Mouse (Mus musculus): Measurements from ENCODE around the gene Hoxa3. TPM values are rescaled to one million over a fixed set of nuclear protein-coding genes. Genes with fewer than 3 reads are reported as not detected.

Hoxa3 gene
- polyA plus RNA-seq, 1 experiment: 3.5 TPM

GRCm38 (mm10) chr6:52232568-52232965, 19.4 kb upstream of the Hoxa3 start:
- no peak for TF ChIP-seq CTCF (IDR thresholded peaks at IDR 0.05; ENCODE audit: borderline replicate concordance, control insufficient read depth, extremely low read depth, insufficient read depth, low read length, poor library complexity)
- no peak for TF ChIP-seq POLR2A (IDR thresholded peaks at IDR 0.05; ENCODE audit: control insufficient read depth, extremely low read depth, insufficient read depth, low read length, poor library complexity)
- WGBS: 4% methylated on average over 18 of the region's 18 CpGs
- Histone ChIP-seq H3K4me3 (ENCODE audit: control insufficient read depth, insufficient read depth, low read length) (no peak overlapping the region), H3K27me3 (ENCODE audit: control insufficient read depth, insufficient read depth, low read length) (peaks cover 48% of the 10 kb centered on the region), H3K36me3 (ENCODE audit: control insufficient read depth, insufficient read depth, low read length) (no peaks in the 10 kb centered on the region), H3K27ac (ENCODE audit: control insufficient read depth, insufficient read depth, low read length) (no peak overlapping the region), H3K4me1 (replicated peaks; ENCODE audit: control insufficient read depth, insufficient read depth, low read length) (peaks cover 5% of the 10 kb centered on the region; the same call in 1 of the 2 replicates)
- no peak for DNase-seq

DNA sequence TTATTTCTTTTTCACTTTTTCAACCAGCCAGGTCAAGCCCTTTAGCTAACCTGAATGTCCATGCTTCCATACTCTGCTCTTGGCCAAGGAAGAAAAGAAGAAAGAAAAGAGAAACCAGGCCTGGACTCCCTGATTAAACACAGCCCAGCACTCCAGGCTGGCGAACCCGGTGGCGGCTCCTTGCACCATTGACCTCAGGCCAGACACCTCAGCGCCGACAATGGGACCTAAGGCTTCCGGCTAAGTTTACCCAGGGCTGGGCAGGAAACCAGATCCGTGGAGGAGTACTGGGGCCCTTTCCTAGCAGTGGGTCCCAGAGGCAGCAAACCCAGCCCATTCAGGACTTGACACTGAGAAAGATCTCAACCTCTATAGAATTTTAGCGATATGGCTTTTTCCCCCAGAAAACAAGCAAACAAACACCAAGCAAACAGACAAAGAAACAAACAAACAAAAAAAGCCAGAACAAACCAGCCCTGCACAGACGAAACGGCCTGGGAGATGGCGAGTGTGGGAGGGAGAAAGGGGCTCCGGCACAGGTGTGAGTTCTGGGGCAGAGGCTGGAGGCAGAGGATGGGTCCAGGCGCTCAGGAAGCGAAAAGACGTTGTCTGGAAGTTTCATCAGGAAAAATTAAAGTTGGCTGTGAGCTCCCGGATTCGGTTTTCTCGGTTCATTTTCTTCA, 18.9 kb upstream of the Hoxa3 start:
- H3K4me1 ChIP-seq (replicated peaks; ENCODE audit: control insufficient read depth, insufficient read depth, low read length): peaks cover 5% of the 10 kb centered on the region; the same call in 1 of the 2 replicates
- no peak overlapping the region for H3K27ac ChIP-seq (ENCODE audit: control insufficient read depth, insufficient read depth, low read length)
- H3K4me3 ChIP-seq (ENCODE audit: control insufficient read depth, insufficient read depth, low read length): no peak overlapping the region
- H3K27me3 ChIP-seq (ENCODE audit: control insufficient read depth, insufficient read depth, low read length): peaks cover 46% of the 10 kb centered on the region
- no peak for DNase-seq
- WGBS: 11% methylated on average over 18 of the region's 18 CpGs
- TF ChIP-seq CTCF (IDR thresholded peaks at IDR 0.05; ENCODE audit: borderline replicate concordance, control insufficient read depth, extremely low read depth, insufficient read depth, low read length, poor library complexity) (no peak), POLR2A (IDR thresholded peaks at IDR 0.05; ENCODE audit: control insufficient read depth, extremely low read depth, insufficient read depth, low read length, poor library complexity) (no peak)
- H3K36me3 ChIP-seq (ENCODE audit: control insufficient read depth, insufficient read depth, low read length): no peaks in the 10 kb centered on the region

GRCm38 (mm10) chr6:52230516-52231165, 17.5 kb upstream of the Hoxa3 start, which contains the start of gene Hoxa9:
Gene Hoxa9, minus strand, starts transcription at chr6:52231089.
- TF ChIP-seq POLR2A (IDR thresholded peaks at IDR 0.05; ENCODE audit: control insufficient read depth, extremely low read depth, insufficient read depth, low read length, poor library complexity) (no peak), CTCF (IDR thresholded peaks at IDR 0.05; ENCODE audit: borderline replicate concordance, control insufficient read depth, extremely low read depth, insufficient read depth, low read length, poor library complexity) (no peak)
- peaks cover 52% of the 10 kb centered on the region for H3K27me3 ChIP-seq (ENCODE audit: control insufficient read depth, insufficient read depth, low read length)
- 6% methylated on average over 26 of the region's 36 CpGs for WGBS
- DNase-seq: no peak
- peaks cover 5% of the 10 kb centered on the region; the same call in 1 of the 2 replicates for H3K4me1 ChIP-seq (replicated peaks; ENCODE audit: control insufficient read depth, insufficient read depth, low read length)
- no peak within 1 kb of the TSS for H3K4me3 ChIP-seq (ENCODE audit: control insufficient read depth, insufficient read depth, low read length)
- H3K36me3 ChIP-seq (ENCODE audit: control insufficient read depth, insufficient read depth, low read length): no peaks in the 10 kb centered on the region
- no peak within 1 kb of the TSS for H3K27ac ChIP-seq (ENCODE audit: control insufficient read depth, insufficient read depth, low read length)

DNA sequence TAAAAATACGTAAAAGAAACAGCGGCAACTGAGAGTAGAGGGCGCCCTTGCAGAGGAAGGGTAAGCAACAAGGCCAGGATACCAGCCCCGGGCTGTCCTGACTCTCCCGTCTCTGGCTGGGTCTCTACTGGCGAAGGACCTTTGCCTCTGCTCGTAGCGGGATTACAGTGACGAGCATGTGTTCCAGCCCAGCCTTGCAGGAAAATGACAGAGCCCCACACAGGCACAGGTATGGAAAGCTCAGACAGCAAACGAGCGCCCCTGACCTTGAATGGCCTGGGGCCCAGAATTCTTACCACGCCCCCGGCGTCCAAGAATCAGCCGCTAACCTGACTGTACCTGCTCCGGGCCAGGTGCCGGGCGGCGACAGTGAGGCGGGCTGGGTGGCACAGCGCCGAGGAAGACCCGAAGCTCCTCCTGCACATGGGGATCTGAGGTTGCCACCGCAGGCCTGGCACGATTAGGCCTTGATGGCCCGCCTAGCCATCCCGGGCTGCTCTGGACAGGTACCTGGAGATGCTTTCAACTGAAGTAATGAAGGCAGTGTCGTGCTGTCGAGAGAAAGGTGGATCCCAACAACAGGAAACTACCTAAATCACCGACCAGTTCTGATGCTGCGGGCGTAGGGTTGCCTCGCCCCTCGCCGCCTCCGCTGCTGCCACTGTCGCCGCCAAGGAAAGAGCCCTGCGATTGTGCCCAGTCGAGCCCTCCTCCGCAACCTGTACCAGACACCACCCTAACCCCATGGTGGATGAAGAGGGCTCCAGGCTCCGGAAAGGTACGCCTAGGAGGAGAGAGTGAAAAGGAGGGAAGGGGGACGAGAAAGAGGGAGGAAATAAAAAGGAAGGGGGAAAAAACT, 16.7 kb upstream of the Hoxa3 start:
- Histone ChIP-seq H3K27me3 (ENCODE audit: control insufficient read depth, insufficient read depth, low read length) (peaks cover 51% of the 10 kb centered on the region), H3K36me3 (ENCODE audit: control insufficient read depth, insufficient read depth, low read length) (no peaks in the 10 kb centered on the region), H3K4me3 (ENCODE audit: control insufficient read depth, insufficient read depth, low read length) (no peak overlapping the region), H3K27ac (ENCODE audit: control insufficient read depth, insufficient read depth, low read length) (no peak overlapping the region), H3K4me1 (replicated peaks; ENCODE audit: control insufficient read depth, insufficient read depth, low read length) (peaks cover 5% of the 10 kb centered on the region; the same call in 1 of the 2 replicates)
- WGBS: 3% methylated on average over 44 of the region's 44 CpGs
- TF ChIP-seq POLR2A (IDR thresholded peaks at IDR 0.05; ENCODE audit: control insufficient read depth, extremely low read depth, insufficient read depth, low read length, poor library complexity) (no peak), CTCF (IDR thresholded peaks at IDR 0.05; ENCODE audit: borderline replicate concordance, control insufficient read depth, extremely low read depth, insufficient read depth, low read length, poor library complexity) (no peak)
- DNase-seq: no peak

DNA sequence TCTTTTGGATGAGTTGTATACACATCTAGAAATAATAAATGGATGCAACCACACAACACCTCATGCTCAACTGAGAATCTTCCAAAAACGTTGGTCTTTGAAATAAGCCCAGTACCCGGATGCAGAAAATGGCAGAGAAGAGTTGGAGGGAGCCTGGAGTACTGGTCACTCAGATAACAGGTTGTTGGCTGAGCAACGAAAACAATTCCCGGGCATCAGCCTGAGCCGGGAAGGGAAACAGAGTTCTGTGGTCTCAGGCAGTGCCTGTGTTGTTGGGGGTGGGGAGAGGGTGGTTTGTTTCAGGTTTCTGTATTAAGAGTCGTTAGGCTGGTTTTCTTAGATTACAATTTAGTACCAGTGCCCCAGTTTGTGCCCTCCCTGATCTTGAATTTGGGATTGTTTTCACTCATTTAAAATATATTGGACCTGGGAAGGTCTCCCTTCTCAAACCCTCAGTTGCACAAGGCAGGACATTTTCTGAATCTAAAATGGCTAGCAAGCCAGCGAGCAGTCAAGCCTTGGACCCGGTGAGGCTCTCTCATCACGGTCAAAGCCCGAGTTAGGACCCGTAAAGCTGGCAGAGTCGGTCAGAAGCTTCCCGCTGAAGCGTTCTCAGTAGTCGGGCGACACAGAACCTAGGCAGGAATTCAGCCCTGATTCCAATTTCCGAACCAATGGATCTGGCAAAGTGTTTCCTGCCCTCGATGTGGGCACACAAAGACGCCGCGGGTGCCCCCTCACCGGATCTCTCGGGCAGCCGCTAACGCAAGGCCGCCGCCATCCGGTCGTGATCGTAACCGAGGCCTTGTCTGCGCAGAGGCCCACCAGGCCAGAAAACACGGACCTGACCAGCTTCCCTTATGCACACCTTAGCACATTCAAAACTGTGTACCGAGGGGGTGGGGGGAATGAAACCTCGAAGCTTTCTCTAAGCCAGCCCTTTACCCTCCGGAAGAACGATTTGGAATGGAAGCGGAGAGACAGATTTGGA, 15.6 kb upstream of the Hoxa3 start:
- no peak for DNase-seq
- TF ChIP-seq POLR2A (IDR thresholded peaks at IDR 0.05; ENCODE audit: control insufficient read depth, extremely low read depth, insufficient read depth, low read length, poor library complexity) (no peak), CTCF (IDR thresholded peaks at IDR 0.05; ENCODE audit: borderline replicate concordance, control insufficient read depth, extremely low read depth, insufficient read depth, low read length, poor library complexity) (no peak)
- H3K36me3 ChIP-seq (ENCODE audit: control insufficient read depth, insufficient read depth, low read length): no peaks in the 10 kb centered on the region
- no peak overlapping the region for H3K4me3 ChIP-seq (ENCODE audit: control insufficient read depth, insufficient read depth, low read length)
- 3% methylated on average over 38 of the region's 38 CpGs for WGBS
- no peaks in the 10 kb centered on the region; the same call in 1 of the 2 replicates for H3K4me1 ChIP-seq (replicated peaks; ENCODE audit: control insufficient read depth, insufficient read depth, low read length)
- H3K27ac ChIP-seq (ENCODE audit: control insufficient read depth, insufficient read depth, low read length): no peak overlapping the region
- peaks cover 44% of the 10 kb centered on the region for H3K27me3 ChIP-seq (ENCODE audit: control insufficient read depth, insufficient read depth, low read length)
